Mouse (Mus musculus): ENCODE measurements around the gene Dnajc6. TPM values are rescaled to one million over a fixed set of nuclear protein-coding genes. Genes with fewer than 3 reads are reported as not detected.
A peak's percentile ranks its signal among the peaks of the same experiment; 100 is the strongest.

Gene Dnajc6
- polyA plus RNA-seq, 1 experiment = 109 TPM

GRCm38 (mm10) chr4:101507571-101508422, 11.3 kb downstream of the Dnajc6 start:
- Histone ChIP-seq H3K27me3 (ENCODE audit: control insufficient read depth, insufficient read depth, low read length) (no peaks in the 10 kb centered on the region), H3K4me3 (replicated peaks; ENCODE audit: insufficient read depth, low read depth, low read length) (peak overlapping the region; percentile 79), H3K27ac (ENCODE audit: insufficient read depth, low read length) (peak overlapping the region; percentile 26), H3K4me1 (ENCODE audit: control insufficient read depth, insufficient read depth, low read length) (0 out of 2 replicates have a peak, but pooled peaks cover 2% of the 10 kb centered on the region)
- DNase-seq = peak; percentile 84 to 87
- 5% methylated on average over 24 of the region's 24 CpGs for WGBS
- peak; percentile 57; the same call in 1 of the 2 replicates for TF ChIP-seq POLR2A (IDR thresholded peaks at IDR 0.05; ENCODE audit: borderline replicate concordance, insufficient read depth, low read length)
- TF ChIP-seq CTCF (IDR thresholded peaks at IDR 0.05; ENCODE audit: borderline replicate concordance, insufficient read depth, low read depth, low read length) = no peak

- H3K27me3 ChIP-seq (ENCODE audit: control insufficient read depth, insufficient read depth, low read length) = no peaks in the 10 kb centered on the region
- H3K27ac ChIP-seq (ENCODE audit: insufficient read depth, low read length) = peak overlapping the region; percentile 79
- H3K4me3 ChIP-seq (replicated peaks; ENCODE audit: insufficient read depth, low read depth, low read length) = peak overlapping the region; percentile 79
- 0 out of 2 replicates have a peak, but pooled peaks cover 2% of the 10 kb centered on the region for H3K4me1 ChIP-seq (ENCODE audit: control insufficient read depth, insufficient read depth, low read length)
- WGBS = 2% methylated on average over 10 of the region's 10 CpGs
- peak in 1 of 2 experiments; percentile 41 for DNase-seq
- TF ChIP-seq CTCF (IDR thresholded peaks at IDR 0.05; ENCODE audit: borderline replicate concordance, insufficient read depth, low read depth, low read length) (no peak), POLR2A (IDR thresholded peaks at IDR 0.05; ENCODE audit: borderline replicate concordance, insufficient read depth, low read length) (no peak)
Observed at GRCm38 (mm10) chr4:101508431-101508830, 12.0 kb downstream of the Dnajc6 start.

- TF ChIP-seq POLR2A (IDR thresholded peaks at IDR 0.05; ENCODE audit: borderline replicate concordance, insufficient read depth, low read length) = peak; percentile 30; the same call in 1 of the 2 replicates
- TF ChIP-seq CTCF (IDR thresholded peaks at IDR 0.05; ENCODE audit: borderline replicate concordance, insufficient read depth, low read depth, low read length) = no peak
- Histone ChIP-seq H3K27ac (ENCODE audit: insufficient read depth, low read length) (peak overlapping the region; percentile 79), H3K27me3 (ENCODE audit: control insufficient read depth, insufficient read depth, low read length) (no peaks in the 10 kb centered on the region), H3K4me1 (ENCODE audit: control insufficient read depth, insufficient read depth, low read length) (0 out of 2 replicates have a peak, but pooled peaks cover 2% of the 10 kb centered on the region), H3K4me3 (replicated peaks; ENCODE audit: insufficient read depth, low read depth, low read length) (peak overlapping the region; percentile 79)
- 1% methylated on average over 30 of the region's 30 CpGs for WGBS
- DNase-seq = peak; percentile 81 to 83
Observed at GRCm38 (mm10) chr4:101508851-101509577, 12.6 kb downstream of the Dnajc6 start.

GRCm38 (mm10) chr4:101510111-101510903, 13.9 kb downstream of the Dnajc6 start:
- H3K27ac ChIP-seq (ENCODE audit: insufficient read depth, low read length) = no peak overlapping the region
- TF ChIP-seq CTCF (IDR thresholded peaks at IDR 0.05; ENCODE audit: borderline replicate concordance, insufficient read depth, low read depth, low read length) = no peak
- no peak for TF ChIP-seq POLR2A (IDR thresholded peaks at IDR 0.05; ENCODE audit: borderline replicate concordance, insufficient read depth, low read length)
- DNase-seq = no peak
- WGBS = 20% methylated on average over 8 of the region's 8 CpGs
- H3K27me3 ChIP-seq (ENCODE audit: control insufficient read depth, insufficient read depth, low read length) = no peaks in the 10 kb centered on the region
- H3K4me3 ChIP-seq (replicated peaks; ENCODE audit: insufficient read depth, low read depth, low read length) = peak overlapping the region; percentile 79
- H3K4me1 ChIP-seq (ENCODE audit: control insufficient read depth, insufficient read depth, low read length) = 0 out of 2 replicates have a peak, but pooled peaks cover 5% of the 10 kb centered on the region

GRCm38 (mm10) chr4:101510904-101511210, 14.4 kb downstream of the Dnajc6 start:
- DNase-seq = no peak
- Histone ChIP-seq H3K27me3 (ENCODE audit: control insufficient read depth, insufficient read depth, low read length) (no peaks in the 10 kb centered on the region), H3K4me3 (replicated peaks; ENCODE audit: insufficient read depth, low read depth, low read length) (no peak overlapping the region), H3K4me1 (ENCODE audit: control insufficient read depth, insufficient read depth, low read length) (0 out of 2 replicates have a peak, but pooled peaks cover 5% of the 10 kb centered on the region), H3K27ac (ENCODE audit: insufficient read depth, low read length) (no peak overlapping the region)
- 46% methylated on average over 5 of the region's 5 CpGs for WGBS
- TF ChIP-seq POLR2A (IDR thresholded peaks at IDR 0.05; ENCODE audit: borderline replicate concordance, insufficient read depth, low read length) = no peak
- no peak for TF ChIP-seq CTCF (IDR thresholded peaks at IDR 0.05; ENCODE audit: borderline replicate concordance, insufficient read depth, low read depth, low read length)

- Histone ChIP-seq H3K27me3 (ENCODE audit: control insufficient read depth, insufficient read depth, low read length) (no peaks in the 10 kb centered on the region), H3K4me1 (ENCODE audit: control insufficient read depth, insufficient read depth, low read length) (peaks cover 6% of the 10 kb centered on the region; the same call in 1 of the 2 replicates), H3K27ac (ENCODE audit: insufficient read depth, low read length) (no peak overlapping the region), H3K4me3 (replicated peaks; ENCODE audit: insufficient read depth, low read depth, low read length) (no peak overlapping the region)
- 63% methylated on average over 5 of the region's 5 CpGs for WGBS
- DNase-seq = no peak
- no peak for TF ChIP-seq POLR2A (IDR thresholded peaks at IDR 0.05; ENCODE audit: borderline replicate concordance, insufficient read depth, low read length)
- no peak for TF ChIP-seq CTCF (IDR thresholded peaks at IDR 0.05; ENCODE audit: borderline replicate concordance, insufficient read depth, low read depth, low read length)
Observed at GRCm38 (mm10) chr4:101511768-101512521, 15.5 kb downstream of the Dnajc6 start.

Measured in cerebellum, adult 2 months (tissue).